Mouse (Mus musculus): Measurements from ENCODE around the gene Crygc.

Gene Crygc

GRCm38 (mm10) chr1:65073589-65073988 is at the start of gene Crygc:
Gene Crygc, minus strand, starts transcription at chr1:65073689.
- no peak for DNase-seq (ENCODE audit: low spot score)

DNA sequence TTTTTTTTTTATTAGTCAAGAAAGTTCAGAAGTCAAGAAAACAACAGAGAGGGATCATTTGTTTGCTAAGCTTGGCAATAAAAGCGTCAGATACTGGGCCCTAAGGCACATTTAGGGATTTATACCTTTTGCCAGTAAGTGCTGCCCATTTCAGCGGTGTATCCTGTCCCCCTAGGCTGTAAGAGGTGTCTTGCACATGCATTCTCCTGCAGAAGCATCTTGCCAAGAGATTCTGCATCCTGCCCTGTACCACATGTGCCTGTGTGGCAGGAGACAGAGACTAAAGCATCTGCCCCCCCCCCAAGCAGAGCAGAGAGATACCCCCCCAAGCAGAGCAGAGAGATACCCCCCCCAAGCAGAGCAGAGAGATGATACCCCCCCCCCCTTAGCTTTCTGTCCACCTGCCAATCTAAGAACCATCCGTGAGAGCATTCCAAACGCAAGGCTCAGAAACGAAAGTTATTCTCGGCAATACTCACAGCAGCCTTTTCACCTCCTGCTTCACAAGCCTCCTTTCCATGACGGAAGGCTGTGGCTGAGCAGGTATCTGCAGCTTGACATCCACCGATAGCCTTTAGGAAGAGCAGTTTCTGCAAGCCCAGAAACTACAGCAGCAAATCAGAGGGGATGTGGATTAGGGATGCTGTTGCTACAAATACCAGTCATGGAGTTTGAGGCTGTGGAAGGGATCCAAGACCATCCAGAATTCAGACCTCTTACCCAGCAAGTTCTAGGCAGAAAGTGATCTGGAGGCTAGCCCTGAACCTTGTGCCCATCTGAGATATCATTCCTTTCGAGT is 49.3 kb upstream of the Crygc start, which contains the start of gene D630023F18Rik:
D630023F18Rik (minus strand) TSS at position 641 of the 799 bp plus-strand sequence.
- DNase-seq (ENCODE audit: low spot score) = peak; percentile 6

GRCm38 (mm10) chr1:65119438-65119837 is 45.9 kb upstream of the Crygc start, which contains the start of gene Gm28845:
Gene Gm28845, minus strand, starts transcription at chr1:65119558.
- no peak for DNase-seq (ENCODE audit: low spot score)

GRCm38 (mm10) chr1:65118150-65118913 is 44.8 kb upstream of the Crygc start:
- DNase-seq (ENCODE audit: low spot score) = no peak

DNA sequence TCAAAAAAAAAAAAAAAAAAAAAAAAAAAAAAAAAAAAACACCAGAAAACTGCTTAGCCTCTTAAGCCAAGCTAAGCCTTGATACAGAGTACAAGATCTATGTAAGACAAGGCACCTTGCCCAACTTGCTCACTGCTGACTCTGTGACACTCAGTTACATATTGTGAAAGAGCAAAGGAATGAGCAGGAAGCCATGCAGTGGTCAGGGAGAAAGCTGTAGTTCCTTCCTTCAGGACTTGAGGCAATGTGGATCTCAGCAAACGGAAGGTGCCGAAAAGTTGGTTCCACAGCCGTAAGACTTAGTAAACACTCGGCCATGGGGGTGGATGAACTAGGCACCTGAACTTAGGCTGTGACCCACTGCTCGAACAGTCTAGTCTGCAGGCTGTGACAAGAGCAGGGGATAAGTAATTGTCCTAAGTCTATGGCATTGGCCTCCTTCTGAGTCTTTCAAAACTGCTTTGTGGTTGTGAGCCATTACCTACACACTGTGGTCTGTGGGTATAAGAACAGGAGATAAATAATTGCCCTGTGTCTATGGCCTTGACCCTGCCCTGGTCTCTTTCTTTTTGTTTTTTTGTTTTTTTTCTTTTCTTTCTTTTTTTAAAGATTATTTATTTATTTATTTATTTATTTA is 40.2 kb upstream of the Crygc start:
- no peak for DNase-seq (ENCODE audit: low spot score)

DNA sequence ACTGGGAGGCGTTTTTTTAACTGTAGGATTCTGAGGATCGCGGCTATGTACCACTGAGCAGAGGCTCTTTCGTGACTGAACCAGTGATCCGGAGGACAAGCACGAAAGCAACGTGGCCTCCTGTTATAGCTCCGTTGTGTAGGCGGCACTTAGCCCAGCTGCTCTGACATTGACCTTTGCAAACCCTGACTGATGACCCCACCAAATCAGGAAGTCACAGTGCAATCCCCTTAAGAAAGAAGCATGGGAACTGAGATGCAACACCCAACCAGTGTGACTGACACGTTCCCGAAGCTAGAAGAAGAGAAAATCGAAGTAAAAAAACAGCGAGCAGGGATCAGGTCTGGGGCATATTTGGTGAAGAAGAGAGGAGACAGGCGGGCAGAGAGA is 39.3 kb upstream of the Crygc start:
- peak; percentile 35 for DNase-seq (ENCODE audit: low spot score)

DNA sequence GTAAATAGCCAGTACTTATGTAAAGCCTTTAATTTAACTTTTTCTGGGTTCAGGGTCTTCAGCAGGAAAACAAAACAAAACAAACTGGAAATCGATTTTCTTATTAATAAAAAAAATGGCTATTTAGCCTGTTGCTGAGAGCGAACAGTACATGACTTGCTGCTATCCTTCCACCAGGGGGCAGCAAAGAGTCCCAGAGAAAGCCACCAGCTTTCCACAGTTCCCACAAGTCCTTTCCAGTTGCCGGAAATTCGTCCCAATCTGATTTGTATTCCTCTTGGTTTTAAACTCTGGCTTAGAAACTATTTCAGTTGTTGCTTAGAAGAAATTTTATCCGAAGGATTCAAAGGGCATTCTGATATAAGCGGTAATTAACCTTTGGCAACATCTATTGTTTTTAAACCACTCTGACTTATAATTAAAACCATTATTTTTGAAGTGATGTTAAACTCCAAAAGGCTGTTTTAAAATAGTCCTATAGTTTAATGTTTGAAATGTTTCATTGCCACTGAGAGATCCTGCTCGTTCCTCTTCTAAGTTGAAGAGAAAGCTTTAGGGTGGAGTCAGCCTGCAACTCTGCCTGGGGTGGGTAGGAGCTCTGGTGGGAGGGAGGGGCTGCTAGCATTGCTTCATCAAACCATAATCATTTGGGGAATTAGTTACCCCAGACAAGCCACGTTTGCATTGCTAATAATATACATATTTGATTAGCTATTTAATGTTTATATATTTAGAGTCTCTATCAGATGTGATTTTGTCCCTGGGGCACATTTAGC is 38.7 kb upstream of the Crygc start:
- DNase-seq (ENCODE audit: low spot score) = peak; percentile 96

DNA sequence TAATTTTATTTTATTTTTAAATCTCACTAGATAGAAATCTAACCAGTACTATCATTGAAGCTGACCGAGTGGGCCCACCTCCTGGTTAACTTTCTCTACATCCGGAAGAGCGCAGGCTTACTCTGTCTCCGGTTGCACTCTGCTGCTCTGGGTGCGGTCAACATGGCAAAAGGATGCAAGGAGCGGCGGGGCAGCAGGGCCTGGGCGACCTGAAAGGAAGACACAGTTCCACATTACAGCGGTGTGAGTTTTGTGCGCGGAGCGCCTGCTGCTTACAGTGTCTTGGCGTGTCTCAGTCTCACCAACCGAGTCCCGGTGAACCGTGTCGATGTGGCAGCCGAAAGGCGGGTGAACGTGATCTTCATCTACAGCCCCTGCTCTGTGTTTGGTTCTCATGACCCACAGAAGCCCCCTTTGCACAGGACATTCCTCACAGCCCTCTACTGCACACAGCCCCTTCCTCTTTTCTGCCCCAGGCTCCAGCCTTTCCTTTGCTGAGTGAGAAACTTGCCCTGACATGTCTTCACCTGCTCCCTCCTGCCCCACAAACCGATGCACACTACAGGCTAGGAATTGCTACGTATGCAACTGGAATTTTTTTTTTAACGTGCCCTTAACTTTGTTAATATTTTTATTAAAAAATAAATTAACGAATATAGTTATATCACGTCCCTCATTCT is 36.4 kb upstream of the Crygc start:
- DNase-seq (ENCODE audit: low spot score) = no peak

DNA sequence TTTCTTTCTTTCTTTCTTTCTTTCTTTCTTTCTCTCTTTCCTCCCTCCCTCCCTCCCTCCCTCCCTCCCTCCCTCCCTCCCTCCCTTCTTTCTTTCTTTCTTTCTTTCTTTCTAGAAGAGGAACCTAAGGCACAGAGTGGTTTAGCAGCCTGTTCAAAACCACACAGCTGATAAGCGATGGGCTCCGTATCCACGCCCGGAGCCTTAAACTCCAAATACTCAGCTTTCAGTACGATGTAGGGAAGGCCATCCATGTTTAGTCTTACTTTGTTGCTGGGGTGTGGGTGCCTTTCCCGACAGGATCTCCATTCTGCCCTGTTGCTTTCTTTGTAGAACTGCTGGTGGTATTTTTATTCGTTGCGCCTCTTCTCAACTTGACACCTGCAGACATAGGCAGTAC is 35.7 kb upstream of the Crygc start:
- DNase-seq (ENCODE audit: low spot score) = no peak

DNA sequence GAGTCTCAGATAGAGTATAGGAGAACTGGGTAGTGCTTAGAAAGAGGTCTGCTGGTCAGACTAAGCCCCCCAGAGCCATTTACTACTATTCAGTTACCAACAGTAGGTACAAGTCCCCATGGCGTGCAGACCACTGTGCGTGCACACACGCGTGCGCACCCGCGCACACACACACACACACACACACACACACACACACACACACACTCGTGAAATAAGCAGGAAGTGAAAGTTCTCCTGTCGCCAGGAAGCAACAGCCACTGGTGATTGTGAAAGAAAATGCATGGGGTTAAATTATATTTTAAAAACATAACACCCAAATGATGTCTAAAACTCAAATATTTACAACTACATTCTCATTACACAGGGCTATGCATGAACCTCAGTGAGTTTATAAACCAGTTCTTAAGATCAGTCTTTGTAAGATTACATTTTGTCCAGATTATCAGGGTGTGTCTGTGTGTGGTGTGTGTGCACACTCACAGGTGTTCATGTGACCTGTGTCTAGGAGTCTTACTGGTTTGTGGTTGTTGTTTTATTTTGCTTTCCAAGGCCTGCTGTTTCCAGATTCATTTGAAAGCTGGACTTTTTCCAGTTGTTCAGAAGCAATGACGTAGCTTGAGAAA is 34.3 kb upstream of the Crygc start:
- DNase-seq (ENCODE audit: low spot score) = no peak

DNA sequence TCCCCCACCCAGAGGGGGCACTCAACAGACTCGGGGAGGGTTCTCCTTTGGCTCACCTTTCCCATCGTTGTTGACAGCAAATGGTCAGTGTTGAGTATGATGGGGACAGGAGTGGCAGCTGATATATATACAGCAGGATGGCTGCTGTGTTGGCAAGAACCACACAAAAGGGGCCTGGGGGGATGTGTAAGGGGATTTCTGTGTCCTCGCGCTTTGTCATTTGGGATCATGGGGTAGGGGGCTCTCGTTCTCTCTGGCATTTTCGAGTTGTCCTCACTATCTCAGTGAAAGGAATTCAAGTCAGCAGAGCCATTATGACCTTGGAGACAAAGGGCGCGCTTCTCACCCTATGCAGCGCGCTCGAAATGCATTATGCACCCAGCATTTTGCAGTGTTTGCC is 29.8 kb upstream of the Crygc start, which contains the start of gene Cryga:
Cryga (minus strand) TSS at position 101 of the 400 bp plus-strand sequence.
- no peak for DNase-seq (ENCODE audit: low spot score)

DNA sequence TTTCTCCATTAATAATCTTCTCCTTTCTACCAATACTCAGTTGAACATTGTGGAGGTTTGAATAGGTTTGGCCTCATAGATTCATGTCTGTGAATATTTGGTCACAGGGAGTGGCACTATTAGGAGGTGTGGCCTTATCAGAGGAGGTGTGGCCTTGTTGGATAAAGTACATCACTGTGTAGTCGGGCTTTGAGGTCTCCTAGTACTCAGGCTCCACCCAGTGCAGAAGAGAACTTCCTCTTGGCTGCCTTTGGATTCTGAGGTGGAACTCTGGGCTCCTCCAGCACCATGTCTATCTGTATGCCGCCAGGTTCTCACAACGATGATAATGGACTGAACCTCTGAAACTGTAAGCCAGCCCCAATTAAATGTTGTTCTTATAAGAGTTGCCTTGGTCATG is 23.5 kb upstream of the Crygc start:
- no peak for DNase-seq (ENCODE audit: low spot score)

GRCm38 (mm10) chr1:65091566-65091965 is 18.1 kb upstream of the Crygc start:
- DNase-seq (ENCODE audit: low spot score) = no peak

DNA sequence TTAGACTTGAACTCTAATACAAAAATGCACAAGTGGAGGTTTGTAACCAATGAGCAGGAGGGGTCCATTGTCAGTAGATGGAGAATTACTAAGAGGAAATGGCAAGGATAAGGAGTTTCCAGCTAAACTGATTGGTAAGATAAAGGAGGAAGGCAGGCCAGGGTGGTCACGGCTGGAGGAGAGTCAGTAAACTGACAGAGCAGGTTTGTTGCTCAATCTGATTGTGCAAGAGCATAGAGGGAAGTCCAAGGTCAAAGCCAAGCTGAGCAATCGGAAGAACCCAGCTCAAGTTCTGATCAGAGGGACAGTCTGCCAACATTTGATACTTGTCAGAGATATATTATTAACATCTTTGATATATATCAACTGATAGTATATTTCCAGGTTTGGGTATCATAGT is 16.9 kb upstream of the Crygc start:
- no peak for DNase-seq (ENCODE audit: low spot score)

DNA sequence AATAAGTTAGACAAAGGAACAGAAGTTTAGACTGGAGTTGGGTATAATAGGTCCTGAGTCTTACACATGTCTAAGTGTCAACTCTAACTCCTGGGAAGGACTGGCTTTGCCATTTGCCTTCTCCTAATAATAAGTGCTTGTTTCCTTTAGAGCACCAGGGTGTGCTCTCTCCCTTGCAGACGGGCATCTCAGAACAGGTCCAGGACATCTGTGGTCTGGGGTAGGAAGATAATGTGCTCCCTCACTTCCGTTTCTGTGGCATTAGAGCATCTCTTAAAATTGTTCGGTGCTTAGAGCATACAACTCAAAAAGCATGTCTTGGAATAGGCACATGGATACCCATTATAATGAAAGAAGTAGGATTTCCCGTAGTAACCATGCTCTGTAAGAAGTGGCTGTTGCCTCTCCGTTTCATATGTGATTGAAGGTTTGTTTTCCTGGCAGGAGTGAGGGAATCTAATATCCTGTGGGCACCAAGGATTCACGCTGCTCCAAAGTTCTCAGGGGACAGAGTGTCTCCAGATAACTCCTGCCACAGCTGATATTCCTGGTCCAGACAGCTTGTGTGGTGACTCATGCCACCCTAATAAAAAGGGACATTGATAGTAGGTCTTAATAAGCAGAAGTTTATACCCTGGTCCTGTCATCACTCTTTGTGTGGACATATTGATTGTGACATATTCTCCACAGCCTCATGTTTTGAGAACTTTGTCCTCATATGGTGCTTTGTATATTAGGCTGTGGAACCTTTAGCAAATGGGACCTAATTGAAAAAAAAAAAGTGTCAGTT is 15.3 kb upstream of the Crygc start:
- DNase-seq (ENCODE audit: low spot score) = no peak

DNA sequence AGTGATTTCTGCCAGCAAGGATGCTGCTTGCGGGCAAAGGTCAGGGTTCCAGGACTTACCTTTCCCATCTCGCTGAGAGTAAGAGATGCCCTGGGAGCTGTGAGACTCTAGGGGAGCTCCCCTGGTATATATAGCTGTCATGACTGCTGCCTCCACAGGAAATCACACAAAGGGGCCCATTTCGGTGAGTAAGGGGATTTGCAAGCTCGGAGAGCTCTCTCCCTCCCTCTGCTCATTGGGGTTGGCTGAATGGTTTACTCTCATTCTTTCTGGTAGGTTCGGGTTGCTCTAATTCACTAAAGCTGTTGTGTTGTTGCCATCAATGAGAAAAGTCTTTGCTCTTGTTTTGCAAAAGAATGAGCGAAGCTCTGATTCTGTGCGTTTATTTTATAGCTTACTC is 8.7 kb upstream of the Crygc start, which contains the start of gene Crygb:
Crygb (minus strand) TSS at position 101 of the 400 bp plus-strand sequence.
- DNase-seq (ENCODE audit: low spot score) = peak; percentile 6

DNA sequence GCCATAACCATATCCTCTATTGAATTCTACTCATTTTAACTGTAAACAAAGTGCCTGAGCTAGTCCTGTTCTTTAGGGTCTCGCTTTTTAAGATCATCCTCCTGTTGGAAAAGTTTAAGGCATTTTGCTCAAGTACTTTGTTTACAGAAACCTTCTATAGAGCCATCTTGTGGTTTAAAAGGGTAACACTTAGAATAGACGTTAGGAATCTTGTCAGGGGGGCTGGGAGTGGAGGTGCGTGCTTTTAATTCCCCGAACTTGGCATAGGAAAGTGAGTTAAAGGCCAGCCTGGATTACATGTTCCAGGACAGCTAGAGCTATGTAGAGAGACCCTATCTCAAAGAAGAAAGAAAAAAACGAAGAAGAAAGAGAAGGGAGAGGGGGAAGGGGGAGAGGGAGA is 2.1 kb upstream of the Crygc start:
- DNase-seq (ENCODE audit: low spot score) = peak; percentile 13

GRCm38 (mm10) chr1:65067842-65068241 is 5.6 kb downstream of the Crygc start:
- no peak for DNase-seq (ENCODE audit: low spot score)

- no peak for DNase-seq (ENCODE audit: low spot score)
These were observed 9.3 kb downstream of the Crygc start for GRCm38 (mm10) chr1:65064201-65064600.

DNA sequence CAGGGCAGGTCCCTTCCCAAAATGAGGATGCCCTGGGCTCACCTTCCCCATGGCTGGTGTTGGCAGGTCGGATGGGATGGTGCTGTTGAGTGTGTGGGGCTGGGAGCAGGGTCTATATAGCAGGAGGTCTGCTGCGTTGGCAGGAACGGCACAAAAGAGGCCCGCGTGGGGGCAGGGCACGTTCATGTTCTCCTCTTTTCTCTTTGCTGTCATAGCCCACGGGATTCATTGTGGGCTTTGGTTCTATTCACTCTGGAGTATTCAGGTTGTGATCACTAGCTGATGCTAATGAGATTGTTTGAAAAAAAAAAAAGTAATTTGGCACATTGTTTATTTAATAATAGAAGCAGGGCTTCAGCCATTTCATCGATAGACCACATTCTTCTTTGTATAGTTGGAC is 10.1 kb downstream of the Crygc start, which contains the start of gene Crygd:
Crygd (minus strand) TSS at position 101 of the 400 bp plus-strand sequence.
- DNase-seq (ENCODE audit: low spot score) = no peak

All from embryo, embryonic 10.5 days (tissue).